Mouse (Mus musculus) retina, postnatal 7 days (tissue): Measurements from ENCODE around the gene Ptbp1.

ENCODE experiments used
- DNase-seq: peaks from one replicate; pipeline ENCODE4 v3.0.0-alpha.2; 2012; ENCODE audit warnings: low read depth, low spot score

Ptbp1 gene

GRCm38 (mm10) chr10:79853860-79854795 lies at the start of gene Ptbp1:
Ptbp1 (plus strand) TSS chr10:79854427.
- DNase-seq, result peak; percentile 100

DNA sequence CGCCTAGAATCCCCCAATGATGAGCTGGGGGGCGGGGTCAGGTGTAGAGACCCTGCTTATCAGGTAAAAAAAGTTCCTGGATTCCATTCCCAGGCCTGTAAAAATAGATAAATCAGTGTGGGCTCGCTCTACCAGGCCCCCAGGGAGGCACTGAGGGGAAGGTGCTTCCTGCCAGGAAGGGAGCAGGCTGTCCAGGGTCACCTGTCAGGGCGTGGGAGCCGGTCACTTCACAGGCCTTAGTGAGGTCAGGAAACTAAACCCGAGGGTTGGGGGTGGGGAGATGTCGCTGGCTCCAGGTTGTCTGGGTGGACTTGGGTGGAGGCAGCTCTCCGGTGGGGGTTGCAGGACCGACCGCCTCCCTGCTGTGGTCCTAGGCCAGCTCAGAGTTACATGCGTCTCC lies 48.6 kb upstream of the Ptbp1 start:
- no peak for DNase-seq

DNA sequence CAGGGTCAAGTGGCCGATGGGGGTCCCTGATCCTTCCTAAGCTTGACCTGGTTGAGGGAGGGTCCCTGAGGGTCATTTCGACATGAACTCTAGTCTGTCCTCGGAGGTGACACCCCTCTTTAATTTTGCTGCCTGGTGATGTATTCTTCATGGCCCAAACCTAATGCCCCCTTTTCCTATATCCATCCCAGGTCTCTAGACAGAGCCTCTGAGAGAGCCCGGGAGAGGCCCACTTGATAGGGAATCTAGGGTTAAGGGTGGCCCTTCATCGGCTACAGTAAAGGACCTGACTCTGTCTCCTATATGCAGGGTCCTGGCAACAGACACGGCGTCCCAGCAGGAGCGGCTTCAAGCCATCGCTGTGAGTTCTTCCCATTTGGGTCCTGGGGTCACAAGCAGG lies 47.9 kb upstream of the Ptbp1 start:
- no peak for DNase-seq

GRCm38 (mm10) chr10:79806972-79807371 lies 47.3 kb upstream of the Ptbp1 start:
- no peak for DNase-seq

GRCm38 (mm10) chr10:79807826-79808225 lies 46.4 kb upstream of the Ptbp1 start:
- DNase-seq, result no peak

GRCm38 (mm10) chr10:79808728-79809127 lies 45.5 kb upstream of the Ptbp1 start:
- DNase-seq, result no peak

DNA sequence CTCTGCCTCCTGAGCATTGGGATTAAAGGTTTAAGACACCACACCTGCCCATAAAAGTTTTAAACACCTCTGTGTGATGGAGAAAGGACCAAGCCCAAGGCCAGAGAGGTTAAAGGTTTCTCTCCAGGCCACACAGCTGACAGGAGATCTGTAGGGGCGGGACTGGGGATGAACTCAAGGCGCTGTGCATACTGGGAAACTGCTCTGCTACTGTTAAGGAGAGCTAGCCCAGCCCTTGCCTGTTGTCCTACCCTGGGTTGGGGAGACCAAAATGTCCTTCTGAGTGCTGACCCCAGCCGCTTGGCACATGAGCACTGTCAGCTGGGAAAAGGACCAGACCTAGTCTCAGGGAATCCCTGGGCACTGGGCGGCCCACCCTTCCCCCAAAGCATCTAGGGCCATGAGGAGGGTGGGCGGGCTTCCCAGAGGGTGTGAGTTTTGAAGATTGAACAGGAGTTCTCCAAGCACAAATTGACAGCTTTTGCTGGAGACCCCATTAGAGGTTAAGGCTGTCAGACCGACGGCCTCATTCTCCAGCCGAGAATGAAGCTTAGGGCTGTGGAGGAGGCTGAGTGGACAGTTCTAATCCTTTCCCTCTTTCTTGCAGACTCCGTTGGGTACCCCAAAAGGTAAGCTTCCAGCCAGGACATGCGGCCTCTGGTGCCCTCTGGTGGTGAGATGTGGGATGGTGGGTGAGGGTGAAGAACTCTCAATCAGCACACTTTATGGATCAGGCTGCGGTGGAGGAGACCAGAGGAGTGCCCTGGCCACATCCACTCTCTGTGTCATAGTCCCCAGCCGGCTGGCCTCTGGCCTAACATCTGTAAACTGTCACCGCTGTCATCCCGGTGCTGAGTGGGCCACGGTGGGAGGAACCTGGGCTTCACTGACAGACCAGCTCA lies 42.2 kb upstream of the Ptbp1 start:
- peak; percentile 75 for DNase-seq

GRCm38 (mm10) chr10:79814271-79814842 lies 39.9 kb upstream of the Ptbp1 start:
- DNase-seq, result no peak

- DNase-seq, result no peak
Observed at GRCm38 (mm10) chr10:79815671-79816494, 38.3 kb upstream of the Ptbp1 start.

- DNase-seq, result no peak
Observed at GRCm38 (mm10) chr10:79817111-79817510, 37.1 kb upstream of the Ptbp1 start.

DNA sequence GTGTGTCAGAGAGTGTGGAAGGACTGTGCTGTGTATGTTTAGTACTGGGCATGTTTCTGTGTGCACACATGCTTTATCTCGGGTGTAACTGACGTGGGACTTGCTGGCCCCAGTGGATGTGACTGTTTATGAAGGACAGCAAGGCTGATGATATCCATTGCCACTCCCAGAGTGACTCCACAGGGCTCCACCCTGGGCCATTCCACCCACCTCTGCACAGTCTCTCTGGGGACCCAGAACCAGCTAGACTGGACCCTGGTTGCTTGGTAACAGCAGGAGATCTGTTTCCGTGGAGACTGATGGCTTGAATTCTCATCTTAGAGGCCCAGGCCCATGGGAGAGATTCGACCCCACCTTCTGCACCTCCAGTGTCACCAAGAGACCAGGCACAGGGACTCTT lies 36.0 kb upstream of the Ptbp1 start:
- DNase-seq, result no peak

GRCm38 (mm10) chr10:79819606-79820005 lies 34.6 kb upstream of the Ptbp1 start:
- no peak for DNase-seq

DNA sequence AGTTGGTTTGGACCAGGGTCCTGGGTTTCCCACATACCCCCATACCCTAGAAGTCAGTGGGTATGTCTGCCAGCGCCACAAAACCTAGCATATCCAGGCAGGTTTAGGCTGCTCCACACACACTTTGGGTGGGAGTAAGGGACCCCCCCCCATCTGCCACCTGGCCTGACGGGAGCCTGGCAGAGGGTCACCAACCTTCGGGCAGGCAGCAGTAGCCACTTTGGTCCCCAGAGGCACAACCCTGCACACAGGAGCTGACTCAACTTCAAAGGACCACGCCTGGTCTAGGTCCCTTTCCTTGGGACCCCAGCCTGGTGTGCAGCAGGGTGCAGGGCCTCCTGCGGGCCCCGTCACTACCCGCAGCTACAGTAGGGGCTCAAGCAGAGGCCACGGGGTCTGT lies 34.0 kb upstream of the Ptbp1 start:
- DNase-seq, result no peak

DNA sequence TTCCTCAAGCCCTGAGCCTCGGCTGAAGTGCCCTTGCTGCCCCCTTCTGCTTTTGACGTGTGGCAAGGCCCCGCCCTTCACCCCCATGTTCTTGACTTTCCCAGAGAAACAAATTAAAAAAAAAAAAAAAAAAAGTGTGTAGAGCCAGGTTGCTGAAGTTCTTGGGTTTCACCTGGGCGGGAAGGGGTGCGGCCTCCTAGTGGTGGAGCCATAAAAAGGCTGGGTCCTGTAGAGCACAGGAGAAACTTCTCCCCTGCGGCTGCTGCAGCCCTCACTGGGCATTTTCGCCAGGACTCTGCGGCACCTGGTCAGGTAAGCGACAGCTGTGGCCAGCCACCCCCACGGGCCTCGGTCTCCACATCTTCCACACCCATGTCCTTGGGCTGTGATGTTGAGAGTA lies 33.4 kb upstream of the Ptbp1 start, which contains the start of gene Misp:
Misp (plus strand) TSS at position 208 of the 400 bp plus-strand sequence.
- no peak for DNase-seq

DNA sequence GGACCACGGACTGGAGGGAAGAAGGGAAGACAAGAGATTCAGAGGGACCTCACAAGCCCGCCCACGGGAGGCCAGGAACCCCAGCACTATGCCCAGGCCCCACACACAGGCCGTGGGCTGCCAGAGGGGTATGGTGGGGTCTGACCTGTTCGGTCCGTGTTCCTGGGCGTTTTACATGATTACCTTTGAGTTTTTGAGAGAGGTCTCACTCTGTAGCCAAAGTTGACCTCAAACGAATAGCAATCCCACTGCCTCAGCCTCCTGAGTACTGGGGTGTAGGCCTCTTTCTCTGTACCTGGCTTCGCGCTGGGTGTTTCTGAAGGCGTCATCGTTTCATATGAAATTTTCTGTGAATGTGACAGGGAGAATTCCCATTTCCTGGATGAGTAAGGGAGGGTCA lies 32.5 kb upstream of the Ptbp1 start:
- DNase-seq, result no peak

- DNase-seq, result no peak
Observed at GRCm38 (mm10) chr10:79822372-79822771, 31.9 kb upstream of the Ptbp1 start.

- DNase-seq, result no peak
Observed at GRCm38 (mm10) chr10:79823011-79823410, 31.2 kb upstream of the Ptbp1 start.

DNA sequence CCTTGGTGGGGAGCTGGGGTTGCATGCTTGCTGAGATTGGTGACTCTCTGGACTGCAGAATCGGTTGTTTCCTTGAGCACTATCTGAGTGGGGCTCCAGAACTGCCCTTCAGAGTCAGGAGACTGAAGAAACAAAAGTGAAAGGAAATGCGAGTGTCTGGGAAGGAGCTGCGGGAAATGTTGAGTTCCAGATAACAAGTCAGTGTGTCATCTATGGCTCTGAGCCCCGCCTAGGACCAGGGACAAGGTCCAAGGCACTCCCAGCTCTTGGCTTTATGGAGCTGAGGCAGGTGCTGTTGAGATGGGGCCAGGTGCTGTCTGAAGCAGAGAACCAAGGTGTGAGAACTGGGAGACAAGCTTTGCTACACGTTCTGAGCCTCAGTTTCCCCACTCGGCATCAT lies 29.8 kb upstream of the Ptbp1 start:
- DNase-seq, result no peak

DNA sequence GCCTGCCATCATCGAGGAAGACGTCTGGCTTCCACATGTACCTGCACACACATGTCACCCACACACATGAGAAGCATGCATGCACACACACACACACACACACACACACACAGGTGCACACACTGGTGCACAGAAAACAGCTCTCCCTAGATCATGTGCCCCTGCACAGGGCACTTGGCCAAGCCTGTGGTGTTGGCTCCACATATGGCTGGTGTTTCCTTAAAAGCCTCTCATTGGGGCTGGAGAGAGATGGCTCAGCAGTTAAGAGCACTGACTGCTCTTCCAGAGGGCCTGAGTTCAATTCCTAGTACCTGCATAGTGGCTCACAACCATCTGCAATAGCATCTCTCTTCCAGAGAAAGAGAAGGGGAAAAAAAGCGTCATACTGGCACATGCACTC lies 22.6 kb upstream of the Ptbp1 start:
- DNase-seq, result no peak

DNA sequence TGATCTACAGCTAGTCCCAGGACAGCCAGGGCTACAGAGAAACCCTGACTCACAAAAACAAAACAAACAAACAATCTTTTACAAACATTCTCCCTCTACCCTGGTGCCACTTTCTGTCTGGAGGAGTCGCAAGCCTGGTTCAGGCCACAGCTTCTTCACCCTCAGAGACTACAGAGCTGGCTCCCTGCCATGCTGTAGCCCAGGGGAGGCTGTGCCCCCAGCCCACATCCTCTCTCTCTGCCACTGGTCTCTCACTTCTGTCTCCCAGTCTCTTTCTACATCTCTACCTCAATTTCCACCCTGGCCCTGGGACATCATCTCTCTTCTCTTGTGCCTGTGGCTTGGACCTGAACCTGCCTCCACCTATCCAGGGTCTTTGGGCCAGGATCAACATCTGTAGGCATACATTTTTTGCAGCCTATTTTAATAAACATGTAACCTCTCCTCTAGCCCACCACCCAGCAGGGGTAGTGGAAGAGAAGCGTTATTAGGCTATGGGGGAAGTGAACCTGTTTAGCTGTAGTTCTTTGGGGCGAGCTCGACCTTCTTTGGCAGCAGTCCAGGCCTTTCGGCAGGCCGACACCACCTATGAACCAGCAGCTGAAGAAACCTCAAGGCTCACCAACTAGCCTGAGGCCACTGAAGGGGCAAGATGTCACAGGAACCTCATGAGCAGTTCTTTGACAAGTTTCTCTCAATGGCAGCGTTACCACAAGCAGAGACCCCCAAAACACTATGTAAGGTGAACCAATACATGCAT lies 22.0 kb upstream of the Ptbp1 start:
- DNase-seq, result no peak
